Mouse (Mus musculus) lung, postnatal 0 days (tissue): ENCODE data around the gene Twf1. TPM values are rescaled to one million over a fixed set of nuclear protein-coding genes. Genes with fewer than 3 reads are reported as not detected.

ENCODE experiments used
- ATAC-seq: fragments of 200-750 bp; cut with Nextera tagmentation; 2 replicates; pipeline ENCODE4 v1.8.0; 2017; ENCODE audit warnings: moderate library complexity
- DNase-seq: peaks from one replicate; pipeline ENCODE4 v3.0.0-alpha.2; 2016; ENCODE audit warnings: low spot score
- H3K27ac ChIP-seq: fragments of 300-500 bp; sonication (generic); 2 replicates; pipeline ENCODE4 v1.5.1; 2014; ENCODE audit warnings: antibody characterized with exemption, mild to moderate bottlenecking, low read length, mixed read lengths
- H3K27me3 ChIP-seq: fragments of 300-500 bp; sonication (generic); replicated peaks from 2 replicates; pipeline ENCODE4 v1.6.1; 2014; ENCODE audit warnings: low read length, mixed read lengths; ENCODE audit not compliant: insufficient read depth
- H3K36me3 ChIP-seq: fragments of 300-500 bp; sonication (generic); 2 replicates; pipeline ENCODE4 v1.6.1; 2014; ENCODE audit warnings: low read length, mixed read lengths; ENCODE audit not compliant: insufficient read depth
- H3K4me1 ChIP-seq: fragments of 300-500 bp; sonication (generic); 2 replicates; pipeline ENCODE4 v1.6.1; 2014; ENCODE audit warnings: antibody characterized with exemption, low read depth, low read length, mixed read lengths; ENCODE audit not compliant: insufficient read depth
- H3K4me2 ChIP-seq: fragments of 300-500 bp; sonication (generic); replicated peaks from 2 replicates; pipeline ENCODE4 v1.6.1; 2014; ENCODE audit warnings: low read depth, mild to moderate bottlenecking, low read length, moderate library complexity, mixed read lengths
- H3K4me3 ChIP-seq: fragments of 300-500 bp; sonication (generic); 2 replicates; pipeline ENCODE4 v1.5.1; 2014; ENCODE audit warnings: low read depth, low read length
- H3K9ac ChIP-seq: fragments of 300-500 bp; sonication (generic); replicated peaks from 2 replicates; pipeline ENCODE4 v1.6.1; 2014; ENCODE audit warnings: low read depth, mild to moderate bottlenecking
- H3K9me3 ChIP-seq: fragments of 300-500 bp; sonication (generic); 2 replicates; pipeline ENCODE4 v1.6.1; 2016; ENCODE audit warnings: low read length, mixed read lengths
- CTCF ChIP-seq: IDR thresholded peaks from 2 replicates; pipeline ENCODE4 v1.5.1; 2016; ENCODE audit warnings: antibody characterized with exemption, mild to moderate bottlenecking
- EP300 ChIP-seq: IDR thresholded peaks from 2 replicates; pipeline ENCODE4 v1.6.1; 2016; ENCODE audit warnings: antibody characterized with exemption, mild to moderate bottlenecking, control low read depth
- WGBS: fragments of 180-500 bp; shearing (Covaris S2); extraction: QIAGEN DNeasy Blood & Tissue Kit; methylation state at CpG from one replicate; pipeline ENCODE4 v1.1.7; 2014; 5-methylcytosine and 5-hydroxymethylcytosine counted together
- polyA plus RNA-seq: library from polyadenylated mRNA; unstranded; fragments of >200 nt; fragmentation: Nextera tagmentation; extraction: Ambion mirVana; gene quantifications from 2 replicates; pipeline ENCODE4 v1.2.1, GENCODE M21; 2015

The Twf1 gene
- polyA plus RNA-seq, 1 experiment from 2014 or later: 86.3 TPM

DNA sequence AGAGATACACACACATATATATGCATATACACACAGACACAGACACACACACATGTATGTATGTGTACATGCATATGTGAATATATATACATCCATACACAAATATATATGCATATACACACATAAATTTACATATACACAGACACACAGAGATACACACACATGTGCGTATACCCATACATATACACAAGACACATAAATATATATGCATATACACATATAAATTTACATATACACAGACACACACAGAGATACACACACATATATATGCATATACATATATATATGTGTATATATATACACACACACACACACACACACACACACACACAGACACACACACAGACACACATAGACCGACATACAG lies 38.8 kb upstream of the Twf1 start:
- TF ChIP-seq CTCF: no peak
- TF ChIP-seq EP300: no peak
- Histone ChIP-seq H3K9ac (no peak overlapping the region), H3K9me3 (no peaks in the 10 kb centered on the region), H3K27me3 (no peaks in the 10 kb centered on the region), H3K27ac (no peak overlapping the region), H3K36me3 (no peaks in the 10 kb centered on the region), H3K4me1 (no peaks in the 10 kb centered on the region), H3K4me2 (peak overlapping the region; percentile 97), H3K4me3 (peak overlapping the region; percentile 52; the same call in 1 of the 2 replicates)
- 42% methylated on average over 2 of the region's 2 CpGs for WGBS
- ATAC-seq (no peak), DNase-seq (no peak)

DNA sequence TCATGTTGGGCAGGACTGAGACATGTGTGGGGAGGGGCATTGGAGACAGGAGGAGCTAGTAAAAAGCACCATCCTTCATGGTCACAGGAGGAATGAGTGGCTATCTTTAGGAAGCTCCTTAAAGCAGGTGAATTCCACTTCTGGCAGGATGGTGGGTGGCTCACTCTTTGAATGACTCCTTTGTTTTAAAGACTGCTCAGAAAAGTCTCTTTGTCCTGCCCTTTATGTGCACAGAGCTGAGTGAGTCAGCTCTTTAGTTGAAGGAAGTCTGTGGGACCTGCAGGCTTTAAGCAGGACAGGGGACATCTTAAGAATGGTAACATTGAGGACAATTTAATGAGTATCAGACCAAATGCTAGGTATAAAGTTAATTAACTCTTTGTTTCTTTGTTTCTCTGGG lies 31.2 kb upstream of the Twf1 start:
- Histone ChIP-seq H3K4me3 (no peak overlapping the region), H3K36me3 (no peaks in the 10 kb centered on the region), H3K9me3 (no peaks in the 10 kb centered on the region), H3K27me3 (no peaks in the 10 kb centered on the region), H3K4me2 (no peak overlapping the region), H3K27ac (no peak overlapping the region), H3K9ac (no peak overlapping the region), H3K4me1 (no peaks in the 10 kb centered on the region)
- TF ChIP-seq EP300 (no peak), CTCF (no peak)
- ATAC-seq (no peak), DNase-seq (no peak)

DNA sequence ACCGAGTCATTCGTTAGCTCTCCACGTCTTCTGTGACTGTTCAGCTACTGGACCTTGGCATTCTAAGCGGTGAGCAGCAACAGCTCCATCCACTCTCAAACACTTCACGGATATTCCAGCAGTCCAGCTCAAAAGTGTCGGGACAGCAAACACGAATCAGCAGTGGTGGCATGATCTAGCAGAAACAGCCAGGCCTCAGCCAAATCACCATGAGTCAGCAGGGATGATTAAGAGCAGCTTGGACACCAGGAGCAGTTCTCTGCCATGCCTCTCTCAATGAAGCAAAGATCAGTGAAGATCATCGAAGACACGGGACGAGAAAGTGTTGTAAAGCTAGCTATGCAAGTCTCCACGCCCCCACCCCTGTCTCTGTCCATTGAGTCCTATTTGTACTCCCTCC lies 26.3 kb upstream of the Twf1 start:
- ATAC-seq: no peak
- Histone ChIP-seq H3K36me3 (no peaks in the 10 kb centered on the region), H3K4me2 (no peak overlapping the region), H3K27ac (no peak overlapping the region), H3K9me3 (no peaks in the 10 kb centered on the region), H3K27me3 (no peaks in the 10 kb centered on the region), H3K4me3 (no peak overlapping the region), H3K4me1 (no peaks in the 10 kb centered on the region), H3K9ac (no peak overlapping the region)
- TF ChIP-seq CTCF (no peak), EP300 (no peak)
- DNase-seq: no peak
- WGBS: 81% methylated on average over 11 of the region's 11 CpGs

DNA sequence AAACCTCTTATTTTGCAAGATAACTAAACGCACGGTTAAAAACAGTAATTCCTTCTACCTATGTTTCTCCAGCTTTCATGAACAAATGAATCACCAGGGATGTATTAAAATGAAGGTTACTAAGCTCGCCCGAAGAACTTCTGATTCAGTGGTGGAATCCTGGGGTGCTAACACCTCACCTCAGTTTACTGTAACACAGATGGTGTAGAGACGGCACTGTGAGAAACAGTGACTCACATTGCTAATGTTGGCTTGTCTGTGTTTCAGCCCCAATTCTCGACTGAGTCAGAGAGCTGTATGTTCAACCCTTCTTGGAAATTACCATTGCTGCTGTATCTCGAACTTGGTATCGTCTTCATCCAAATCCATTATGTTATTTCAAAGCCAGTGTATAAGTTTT lies 18.1 kb upstream of the Twf1 start:
- DNase-seq (no peak), ATAC-seq (no peak)
- Histone ChIP-seq H3K27me3 (0 out of 2 replicates have a peak, but pooled peaks cover 4% of the 10 kb centered on the region), H3K4me1 (no peaks in the 10 kb centered on the region), H3K36me3 (no peaks in the 10 kb centered on the region), H3K4me2 (no peak overlapping the region), H3K9ac (no peak overlapping the region), H3K27ac (no peak overlapping the region), H3K4me3 (no peak overlapping the region), H3K9me3 (no peaks in the 10 kb centered on the region)
- WGBS: 90% methylated on average over 8 of the region's 8 CpGs
- TF ChIP-seq EP300 (no peak), CTCF (no peak)

DNA sequence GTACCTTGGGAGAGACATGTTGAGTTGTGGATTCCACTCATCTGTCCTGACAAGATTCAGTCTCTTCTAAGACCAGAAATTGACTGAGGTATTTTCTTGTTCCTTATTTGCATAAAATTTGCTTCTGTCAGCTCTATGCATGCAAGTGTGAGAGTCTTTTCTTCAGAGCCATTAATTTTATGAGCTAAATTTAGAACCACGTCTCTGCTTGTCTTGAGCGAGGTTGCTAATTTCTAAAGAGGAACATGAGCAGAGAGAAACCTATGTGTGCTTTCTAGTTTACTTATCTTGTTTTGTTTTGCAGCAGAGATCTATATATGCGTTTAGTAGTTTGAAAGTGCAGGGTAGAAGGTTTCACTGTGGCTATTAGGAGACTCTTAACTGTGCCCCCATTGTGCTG lies 12.8 kb upstream of the Twf1 start:
- 59% methylated on average over 3 of the region's 3 CpGs for WGBS

DNA sequence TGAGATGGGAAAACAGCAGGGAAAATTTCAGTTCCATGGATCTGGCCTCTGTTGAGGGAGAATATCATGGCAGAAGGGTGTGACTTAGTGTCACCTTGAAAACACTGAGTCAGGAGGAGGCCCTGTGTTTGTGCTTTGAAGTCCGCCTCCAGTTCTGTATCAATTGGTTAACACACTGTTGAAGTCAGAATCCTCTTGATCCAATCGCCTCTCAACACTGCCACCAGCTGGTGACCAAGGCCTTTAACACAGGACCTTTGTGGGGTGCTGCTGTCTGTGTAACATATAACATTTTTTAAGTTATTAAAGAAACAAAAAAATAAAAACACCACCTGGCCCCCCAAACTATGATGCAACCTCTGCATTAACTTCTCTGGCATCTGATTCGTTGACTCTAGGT lies 11.7 kb upstream of the Twf1 start:
- 16% methylated on average over 3 of the region's 3 CpGs for WGBS
- Histone ChIP-seq H3K36me3 (no peaks in the 10 kb centered on the region), H3K4me3 (no peak overlapping the region), H3K9ac (no peak overlapping the region), H3K4me1 (no peaks in the 10 kb centered on the region), H3K9me3 (no peaks in the 10 kb centered on the region), H3K4me2 (no peak overlapping the region), H3K27ac (no peak overlapping the region), H3K27me3 (0 out of 2 replicates have a peak, but pooled peaks cover 4% of the 10 kb centered on the region)
- no peak for TF ChIP-seq EP300
- peak; percentile 75 for TF ChIP-seq CTCF
- ATAC-seq (peak; percentile 53), DNase-seq (peak; percentile 73)

More for the DNA sequence above, 12.8 kb upstream of the Twf1 start:
- H3K4me2 ChIP-seq: no peak overlapping the region
- H3K4me1 ChIP-seq: no peaks in the 10 kb centered on the region
- no peak overlapping the region for H3K9ac ChIP-seq
- H3K4me3 ChIP-seq: no peak overlapping the region
- ATAC-seq (no peak), DNase-seq (no peak)
- H3K27ac ChIP-seq: no peak overlapping the region
- H3K27me3 ChIP-seq: 0 out of 2 replicates have a peak, but pooled peaks cover 4% of the 10 kb centered on the region
- TF ChIP-seq EP300 (no peak), CTCF (no peak)
- no peaks in the 10 kb centered on the region for H3K36me3 ChIP-seq
- no peaks in the 10 kb centered on the region for H3K9me3 ChIP-seq

DNA sequence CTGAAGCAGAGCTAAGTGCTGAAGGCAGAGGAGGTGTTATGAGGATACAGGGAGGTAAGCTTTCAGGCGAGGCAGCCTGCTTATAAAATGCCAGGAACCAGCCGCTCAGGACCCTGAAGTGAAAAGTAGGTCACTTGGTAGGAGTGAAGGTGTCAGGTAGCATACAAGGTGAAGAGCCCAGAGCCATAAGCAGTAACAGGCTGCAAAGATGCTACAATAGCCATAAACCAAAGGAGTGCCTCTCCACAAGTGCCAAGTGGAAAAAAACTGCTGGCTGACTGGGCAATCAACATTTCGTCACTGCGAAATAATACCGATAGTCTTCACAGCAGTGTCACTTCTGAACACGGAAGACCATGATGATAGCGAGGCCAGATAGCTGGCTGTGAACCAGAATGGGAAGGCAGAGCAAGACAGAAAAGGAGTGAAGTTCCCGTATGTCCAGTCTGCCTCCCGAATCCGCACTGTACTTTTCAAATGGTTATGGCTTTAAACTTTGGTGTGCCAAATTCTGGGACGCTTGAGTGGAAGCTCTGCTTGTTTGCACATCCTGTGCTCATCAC lies 10.5 kb upstream of the Twf1 start:
- Histone ChIP-seq H3K36me3 (no peaks in the 10 kb centered on the region), H3K4me3 (no peak overlapping the region), H3K27ac (no peak overlapping the region), H3K4me1 (no peaks in the 10 kb centered on the region), H3K9me3 (no peaks in the 10 kb centered on the region), H3K4me2 (no peak overlapping the region), H3K27me3 (0 out of 2 replicates have a peak, but pooled peaks cover 4% of the 10 kb centered on the region), H3K9ac (no peak overlapping the region)
- no peak for ATAC-seq
- 70% methylated on average over 11 of the region's 11 CpGs for WGBS
- TF ChIP-seq EP300 (no peak), CTCF (no peak)
- no peak for DNase-seq
